Mouse (Mus musculus): ENCODE results near the gene 9030025P20Rik.
"Not testable (repeated sequence)": the region's sequence is repeated elsewhere in the genome, so short reads cannot be mapped to it uniquely, and the experiment has no call there.

The 9030025P20Rik gene

DNA sequence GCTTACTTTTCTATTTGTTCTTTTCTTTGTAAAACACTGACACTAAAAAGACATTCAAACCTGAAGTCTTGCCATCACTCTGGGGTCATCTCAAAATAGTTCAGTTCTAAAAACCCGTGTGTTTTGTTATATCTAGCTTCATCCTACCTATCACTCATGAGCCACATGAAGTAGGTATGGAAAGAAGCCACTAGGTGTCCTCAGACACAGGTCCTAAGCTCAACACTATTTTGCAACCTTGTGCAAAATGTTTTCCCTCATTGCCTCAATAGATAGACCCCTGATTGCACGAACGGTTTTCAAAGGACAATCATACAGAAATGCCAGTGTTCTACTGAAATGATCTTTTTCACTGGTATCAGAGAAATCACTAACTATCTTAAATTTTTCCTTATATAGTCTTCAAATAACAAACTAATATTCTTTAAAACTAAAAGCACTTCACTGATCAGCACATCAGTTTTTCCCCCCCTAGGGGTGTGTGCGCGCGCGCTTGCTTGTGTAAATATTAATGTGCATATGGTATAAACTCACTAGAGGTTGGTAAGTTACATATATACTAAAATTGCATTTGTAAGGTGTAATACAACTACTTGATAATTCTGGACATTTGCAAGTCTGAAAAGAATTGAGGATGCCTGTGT, 428 bp upstream of the 9030025P20Rik start:
- in situ Hi-C loops (cut with MboI, MseI): not testable (repeated sequence)

DNA sequence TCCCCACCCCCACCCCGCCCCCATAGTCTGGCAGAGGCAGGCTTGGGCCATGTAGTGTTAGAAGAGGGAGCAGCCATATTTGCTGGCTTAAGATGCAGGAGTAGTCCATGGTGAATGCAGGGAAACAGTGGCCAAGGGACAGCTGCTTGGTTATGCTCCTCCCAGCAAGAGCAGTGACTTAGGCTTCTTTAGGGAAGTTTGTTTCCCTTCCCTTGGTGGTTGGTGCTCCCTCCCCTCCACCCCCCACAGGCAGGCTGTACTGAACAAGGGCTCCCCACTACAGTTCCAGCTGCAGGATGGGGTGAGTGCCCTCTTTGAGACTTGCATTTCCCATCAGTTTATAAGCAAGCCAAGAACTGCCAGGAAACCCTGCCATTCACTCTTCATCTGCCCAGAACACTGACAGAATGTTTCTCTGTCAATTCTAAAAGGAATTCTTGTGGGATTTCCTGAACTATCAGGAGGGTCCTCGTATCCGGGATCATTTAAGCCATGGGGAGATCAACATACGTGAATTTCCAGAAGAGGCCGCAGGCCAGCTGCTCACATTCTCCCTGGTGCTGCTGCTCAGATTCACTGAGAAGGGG, 11.9 kb downstream of the 9030025P20Rik start:
- in situ Hi-C loops (cut with MboI, MseI): loop anchor here (5.0 kb wide), 1 partner anchor 33 kb away; no protein-coding TSS in a partner anchor

DNA sequence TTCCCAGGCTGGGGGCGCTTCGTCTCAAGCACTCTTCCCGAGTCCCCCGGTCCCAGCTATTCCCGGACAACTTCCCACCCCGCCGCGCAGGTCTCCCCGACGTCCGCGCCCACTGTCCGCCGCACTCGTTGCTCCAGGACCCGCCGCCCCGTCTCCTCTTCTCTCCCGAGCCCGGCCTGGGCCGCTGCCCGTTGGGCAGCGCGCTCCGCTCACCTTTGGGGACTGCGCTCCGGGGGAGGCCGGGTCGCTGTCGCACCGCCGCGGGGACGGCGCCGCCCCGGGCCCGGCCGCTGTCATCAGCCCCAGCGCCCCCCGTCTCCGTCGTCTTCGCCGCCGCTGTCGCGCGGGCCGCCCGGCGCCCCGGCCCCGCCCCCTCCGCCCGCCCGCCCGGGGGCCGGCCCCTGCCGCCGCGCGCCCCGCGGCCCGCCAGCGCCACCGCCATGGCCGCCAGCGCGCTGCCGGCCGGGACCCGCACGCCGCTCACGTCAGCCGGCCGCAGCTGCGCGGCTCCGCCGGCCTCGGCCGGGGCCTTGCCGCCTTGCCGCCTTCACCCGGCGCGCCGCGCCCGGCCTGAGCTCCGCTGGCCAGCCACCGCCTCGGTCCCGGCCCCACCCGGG, 14.4 kb downstream of the 9030025P20Rik start:
- in situ Hi-C loops (cut with MboI, MseI): loop anchor here (5.0 kb wide), 1 partner anchor 35 kb away; no protein-coding TSS in a partner anchor

DNA sequence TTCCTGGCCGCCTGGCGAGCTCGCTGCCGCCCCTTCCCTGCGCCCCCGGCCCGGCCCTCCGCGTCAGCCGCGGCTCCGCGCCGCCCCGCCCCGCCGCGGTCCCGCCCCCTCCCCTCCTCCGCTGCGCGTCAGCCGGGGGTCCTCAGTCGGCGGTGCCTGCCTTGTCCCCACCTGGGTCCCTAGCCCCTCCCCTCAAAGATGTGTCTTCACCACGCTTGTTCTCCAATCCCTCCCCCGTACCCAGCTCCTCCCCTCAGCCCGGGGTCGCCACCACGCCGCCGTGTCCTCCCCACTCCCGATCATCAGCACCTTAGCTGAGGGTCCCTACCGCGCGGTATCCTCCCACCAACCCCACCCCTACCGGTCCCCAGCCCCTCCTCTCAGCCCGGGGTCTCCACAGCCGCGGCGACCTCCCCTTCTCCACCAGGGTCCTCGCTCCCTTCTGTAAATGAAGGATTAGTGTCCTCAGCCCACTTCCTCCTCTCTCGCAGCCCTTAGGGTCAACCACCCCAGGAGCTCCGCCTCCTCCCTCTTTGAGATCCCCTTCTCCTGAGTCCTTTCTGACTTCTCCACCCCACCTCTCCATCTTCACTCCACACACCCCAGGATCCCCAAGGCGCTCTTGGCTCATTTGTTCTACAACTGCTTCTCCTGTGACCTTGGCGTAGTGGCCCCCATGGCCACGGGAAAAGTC, 15.0 kb downstream of the 9030025P20Rik start:
- in situ Hi-C loops (cut with MboI, MseI): loop anchor here (5.0 kb wide), 1 partner anchor 36 kb away; no protein-coding TSS in a partner anchor

DNA sequence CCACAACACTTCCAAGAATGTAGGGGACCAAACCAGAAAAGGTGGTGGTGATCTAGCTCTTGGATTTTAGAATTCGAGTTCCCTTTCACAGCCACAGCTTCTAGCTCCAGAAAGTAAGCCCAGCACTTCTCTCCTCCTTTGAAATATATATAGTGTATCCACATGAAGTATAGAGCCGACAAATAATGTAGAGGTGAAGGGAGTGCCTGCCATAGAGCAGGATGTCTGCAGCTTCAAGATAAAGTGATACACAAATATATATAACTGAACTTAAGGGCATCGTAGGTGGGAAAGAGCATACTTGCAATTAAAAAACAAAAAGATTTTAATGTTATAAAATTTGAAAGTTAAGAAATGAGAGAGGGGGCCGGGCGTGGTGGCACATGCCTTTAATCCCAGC, 15.9 kb downstream of the 9030025P20Rik start:
- in situ Hi-C loops (cut with MboI, MseI): loop anchor here (5.0 kb wide), 1 partner anchor 37 kb away; no protein-coding TSS in a partner anchor

DNA sequence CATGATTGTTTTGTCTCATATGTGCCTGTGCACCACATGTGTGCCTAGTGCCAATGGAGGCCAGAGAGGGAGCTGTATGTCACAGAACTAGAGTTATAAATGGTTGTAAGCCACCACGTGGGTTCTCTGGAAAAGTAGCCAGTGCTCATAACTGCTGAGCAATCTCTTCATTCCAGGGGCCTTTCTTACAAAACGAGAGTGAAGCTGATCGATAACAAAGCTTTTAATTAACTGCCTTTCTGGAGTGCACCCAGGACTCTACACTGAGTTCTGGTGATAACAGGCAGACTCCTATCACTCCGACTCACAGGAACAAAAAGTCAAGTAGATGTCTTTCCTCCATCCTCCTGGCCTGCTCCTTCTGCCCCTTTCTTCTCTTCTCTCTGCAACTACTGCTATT, 21.8 kb downstream of the 9030025P20Rik start:
- in situ Hi-C loops (cut with MboI, MseI): not testable (repeated sequence)

DNA sequence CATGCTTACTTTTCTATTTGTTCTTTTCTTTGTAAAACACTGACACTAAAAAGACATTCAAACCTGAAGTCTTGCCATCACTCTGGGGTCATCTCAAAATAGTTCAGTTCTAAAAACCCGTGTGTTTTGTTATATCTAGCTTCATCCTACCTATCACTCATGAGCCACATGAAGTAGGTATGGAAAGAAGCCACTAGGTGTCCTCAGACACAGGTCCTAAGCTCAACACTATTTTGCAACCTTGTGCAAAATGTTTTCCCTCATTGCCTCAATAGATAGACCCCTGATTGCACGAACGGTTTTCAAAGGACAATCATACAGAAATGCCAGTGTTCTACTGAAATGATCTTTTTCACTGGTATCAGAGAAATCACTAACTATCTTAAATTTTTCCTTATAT, 30.8 kb downstream of the 9030025P20Rik start:
- in situ Hi-C loops (cut with MboI, MseI): not testable (repeated sequence)

DNA sequence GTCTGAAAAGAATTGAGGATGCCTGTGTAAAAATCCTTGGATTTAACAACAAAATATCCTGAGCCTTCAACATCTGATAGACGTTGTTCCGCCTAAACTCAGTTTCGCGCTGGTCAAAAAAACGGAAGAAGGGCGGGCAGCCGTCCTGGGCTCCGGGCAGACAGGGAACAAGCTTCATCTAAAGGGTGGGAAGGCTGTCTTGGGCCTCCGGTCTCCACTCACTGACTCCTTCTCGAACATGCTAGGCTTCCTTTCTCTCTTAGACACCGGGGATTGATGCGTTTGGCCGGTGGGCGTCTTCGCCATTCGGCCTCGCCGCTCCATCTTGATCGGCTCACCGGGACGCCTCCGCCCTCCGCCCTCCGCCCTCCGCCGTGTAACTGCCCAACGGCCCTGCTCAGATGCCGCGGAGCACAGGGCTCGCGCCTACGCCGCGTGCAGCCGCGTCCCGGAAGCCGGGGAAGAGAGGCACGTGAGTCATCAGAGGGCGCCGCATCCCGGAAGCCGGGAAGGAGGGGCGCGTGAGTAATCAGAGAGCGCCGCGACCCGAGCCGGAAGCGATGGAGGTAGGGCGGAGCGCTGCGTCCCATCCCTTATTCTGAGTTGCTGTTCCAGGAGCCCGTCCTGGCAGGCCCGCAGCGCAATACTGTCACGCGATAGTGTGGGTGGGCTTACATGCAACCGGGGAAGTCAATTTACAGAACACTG, 31.6 kb downstream of the 9030025P20Rik start, which contains the start of gene Gm3435:
Gene Gm3435 (plus strand): TSS at position 471 of the 708 bp plus-strand sequence.
- in situ Hi-C loops (cut with MboI, MseI): not testable (repeated sequence)

DNA sequence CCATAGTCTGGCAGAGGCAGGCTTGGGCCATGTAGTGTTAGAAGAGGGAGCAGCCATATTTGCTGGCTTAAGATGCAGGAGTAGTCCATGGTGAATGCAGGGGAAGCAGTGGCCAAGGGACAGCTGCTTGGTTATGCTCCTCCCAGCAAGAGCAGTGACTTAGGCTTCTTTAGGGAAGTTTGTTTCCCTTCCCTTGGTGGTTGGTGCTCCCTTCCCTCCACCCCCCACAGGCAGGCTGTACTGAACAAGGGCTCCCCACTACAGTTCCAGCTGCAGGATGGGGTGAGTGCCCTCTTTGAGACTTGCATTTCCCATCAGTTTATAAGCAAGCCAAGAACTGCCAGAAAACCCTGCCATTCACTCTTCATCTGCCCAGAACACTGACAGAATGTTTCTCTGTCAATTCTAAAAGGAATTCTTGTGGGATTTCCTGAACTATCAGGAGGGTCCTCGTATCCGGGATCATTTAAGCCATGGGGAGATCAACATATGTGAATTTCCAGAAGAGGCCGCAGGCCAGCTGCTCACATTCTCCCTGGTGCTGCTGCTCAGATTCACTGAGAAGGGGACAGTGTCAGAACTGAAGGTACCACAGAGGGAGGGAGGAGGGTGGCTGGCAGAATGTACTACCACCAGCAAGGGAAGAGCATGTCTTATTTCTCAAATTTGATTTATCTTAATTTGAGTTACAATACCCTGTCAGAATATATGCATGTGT, 43.4 kb downstream of the 9030025P20Rik start:
- in situ Hi-C loops (cut with MboI, MseI): not testable (repeated sequence)

DNA sequence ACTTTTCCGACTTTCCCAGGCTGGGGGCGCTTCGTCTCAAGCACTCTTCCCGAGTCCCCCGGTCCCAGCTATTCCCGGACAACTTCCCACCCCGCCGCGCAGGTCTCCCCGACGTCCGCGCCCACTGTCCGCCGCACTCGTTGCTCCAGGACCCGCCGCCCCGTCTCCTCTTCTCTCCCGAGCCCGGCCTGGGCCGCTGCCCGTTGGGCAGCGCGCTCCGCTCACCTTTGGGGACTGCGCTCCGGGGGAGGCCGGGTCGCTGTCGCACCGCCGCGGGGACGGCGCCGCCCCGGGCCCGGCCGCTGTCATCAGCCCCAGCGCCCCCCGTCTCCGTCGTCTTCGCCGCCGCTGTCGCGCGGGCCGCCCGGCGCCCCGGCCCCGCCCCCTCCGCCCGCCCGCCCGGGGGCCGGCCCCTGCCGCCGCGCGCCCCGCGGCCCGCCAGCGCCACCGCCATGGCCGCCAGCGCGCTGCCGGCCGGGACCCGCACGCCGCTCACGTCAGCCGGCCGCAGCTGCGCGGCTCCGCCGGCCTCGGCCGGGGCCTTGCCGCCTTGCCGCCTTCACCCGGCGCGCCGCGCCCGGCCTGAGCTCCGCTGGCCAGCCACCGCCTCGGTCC, 45.7 kb downstream of the 9030025P20Rik start:
- in situ Hi-C loops (cut with MboI, MseI): not testable (repeated sequence)

DNA sequence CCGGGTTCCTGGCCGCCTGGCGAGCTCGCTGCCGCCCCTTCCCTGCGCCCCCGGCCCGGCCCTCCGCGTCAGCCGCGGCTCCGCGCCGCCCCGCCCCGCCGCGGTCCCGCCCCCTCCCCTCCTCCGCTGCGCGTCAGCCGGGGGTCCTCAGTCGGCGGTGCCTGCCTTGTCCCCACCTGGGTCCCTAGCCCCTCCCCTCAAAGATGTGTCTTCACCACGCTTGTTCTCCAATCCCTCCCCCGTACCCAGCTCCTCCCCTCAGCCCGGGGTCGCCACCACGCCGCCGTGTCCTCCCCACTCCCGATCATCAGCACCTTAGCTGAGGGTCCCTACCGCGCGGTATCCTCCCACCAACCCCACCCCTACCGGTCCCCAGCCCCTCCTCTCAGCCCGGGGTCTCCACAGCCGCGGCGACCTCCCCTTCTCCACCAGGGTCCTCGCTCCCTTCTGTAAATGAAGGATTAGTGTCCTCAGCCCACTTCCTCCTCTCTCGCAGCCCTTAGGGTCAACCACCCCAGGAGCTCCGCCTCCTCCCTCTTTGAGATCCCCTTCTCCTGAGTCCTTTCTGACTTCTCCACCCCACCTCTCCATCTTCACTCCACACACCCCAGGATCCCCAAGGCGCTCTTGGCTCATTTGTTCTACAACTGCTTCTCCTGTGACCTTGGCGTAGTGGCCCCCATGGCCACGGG, 46.4 kb downstream of the 9030025P20Rik start:
- in situ Hi-C loops (cut with MboI, MseI): loop anchor here (5.0 to 25.0 kb wide), 2 partner anchors 67 to 363 kb away; partner anchors contain the start of genes Dll1 and Fam120b

DNA sequence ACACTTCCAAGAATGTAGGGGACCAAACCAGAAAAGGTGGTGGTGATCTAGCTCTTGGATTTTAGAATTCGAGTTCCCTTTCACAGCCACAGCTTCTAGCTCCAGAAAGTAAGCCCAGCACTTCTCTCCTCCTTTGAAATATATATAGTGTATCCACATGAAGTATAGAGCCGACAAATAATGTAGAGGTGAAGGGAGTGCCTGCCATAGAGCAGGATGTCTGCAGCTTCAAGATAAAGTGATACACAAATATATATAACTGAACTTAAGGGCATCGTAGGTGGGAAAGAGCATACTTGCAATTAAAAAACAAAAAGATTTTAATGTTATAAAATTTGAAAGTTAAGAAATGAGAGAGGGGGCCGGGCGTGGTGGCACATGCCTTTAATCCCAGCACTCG, 47.2 kb downstream of the 9030025P20Rik start:
- in situ Hi-C loops (cut with MboI, MseI): loop anchor here (5.0 to 25.0 kb wide), 2 partner anchors 68 to 362 kb away; partner anchors contain the start of genes Dll1 and Fam120b

DNA sequence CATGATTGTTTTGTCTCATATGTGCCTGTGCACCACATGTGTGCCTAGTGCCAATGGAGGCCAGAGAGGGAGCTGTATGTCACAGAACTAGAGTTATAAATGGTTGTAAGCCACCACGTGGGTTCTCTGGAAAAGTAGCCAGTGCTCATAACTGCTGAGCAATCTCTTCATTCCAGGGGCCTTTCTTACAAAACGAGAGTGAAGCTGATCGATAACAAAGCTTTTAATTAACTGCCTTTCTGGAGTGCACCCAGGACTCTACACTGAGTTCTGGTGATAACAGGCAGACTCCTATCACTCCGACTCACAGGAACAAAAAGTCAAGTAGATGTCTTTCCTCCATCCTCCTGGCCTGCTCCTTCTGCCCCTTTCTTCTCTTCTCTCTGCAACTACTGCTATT, 53.1 kb downstream of the 9030025P20Rik start:
- in situ Hi-C loops (cut with MboI, MseI): loop anchor here (25.0 kb wide), 1 partner anchor 356 kb away; the partner anchor contains the start of genes Dll1 and Fam120b

DNA sequence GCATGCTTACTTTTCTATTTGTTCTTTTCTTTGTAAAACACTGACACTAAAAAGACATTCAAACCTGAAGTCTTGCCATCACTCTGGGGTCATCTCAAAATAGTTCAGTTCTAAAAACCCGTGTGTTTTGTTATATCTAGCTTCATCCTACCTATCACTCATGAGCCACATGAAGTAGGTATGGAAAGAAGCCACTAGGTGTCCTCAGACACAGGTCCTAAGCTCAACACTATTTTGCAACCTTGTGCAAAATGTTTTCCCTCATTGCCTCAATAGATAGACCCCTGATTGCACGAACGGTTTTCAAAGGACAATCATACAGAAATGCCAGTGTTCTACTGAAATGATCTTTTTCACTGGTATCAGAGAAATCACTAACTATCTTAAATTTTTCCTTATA, 62.2 kb downstream of the 9030025P20Rik start:
- in situ Hi-C loops (cut with MboI, MseI): loop anchor here (10.0 to 25.0 kb wide), 2 partner anchors 96 to 347 kb away; partner anchors contain the start of genes 1600012H06Rik, Dll1, Fam120b and Wdr27

Measured in regulatory T cell (primary cell).